10 mouse cellular contexts compared by ENCODE assay signal in genomic region chr5:74159906-74160305, GRCm38 (mm10). TPM values are rescaled to one million over a fixed set of nuclear protein-coding genes. Genes with fewer than 3 reads are reported as not detected.
A peak's percentile ranks its signal among the peaks of the same experiment; 100 is the strongest.
DNase-seq lines count a peak whose midpoint lies in the region; ATAC-seq lines count a peak whose summit lies in the region.
"Had no signal": no experiment of that assay in that cellular context is flagged by ENCODE, and none has a peak within 500 bp of the region (broad histone marks: within the 10 kb centered on the region; RNA-seq: fewer than 3 reads in every experiment).

No protein-coding gene starts in this region.

- no peaks in the 10 kb centered on the region for H3K27me3 ChIP-seq in embryonic facial prominence, embryonic 10.5 days (replicated peaks; ENCODE audit: low read depth, poor library complexity, severe bottlenecking)
- no peaks in the 10 kb centered on the region for H3K27me3 ChIP-seq in forebrain, embryonic 10.5 days (ENCODE audit: poor library complexity, severe bottlenecking)
- H3K27me3 ChIP-seq in midbrain, embryonic 11.5 days (ENCODE audit: control insufficient read depth, insufficient read depth, low read length): no peaks in the 10 kb centered on the region; the same call in 1 of the 2 replicates

- H3K4me3 ChIP-seq in embryonic facial prominence, embryonic 10.5 days: peak overlapping the region; percentile 8; the same call in 1 of the 2 replicates
- H3K4me3 ChIP-seq in forebrain, embryonic 10.5 days: no peak overlapping the region
- no peak overlapping the region for H3K4me3 ChIP-seq in midbrain, embryonic 11.5 days (ENCODE audit: low read depth, low read length)

- peak; percentile 15 for DNase-seq in kidney, postnatal 14 days
- DNase-seq in kidney, postnatal 36 days: no peak
- DNase-seq in NIH3T3 (ENCODE audit: low read depth): peak; percentile 28
- peak; percentile 61 for DNase-seq in embryonic facial prominence, embryonic 10.5 days (ENCODE audit: low spot score)
- peak; percentile 11 for DNase-seq in lung, postnatal 10 days
- no peak for DNase-seq in forebrain, embryonic 10.5 days (ENCODE audit: extremely low spot score, low spot score)
- DNase-seq in midbrain, embryonic 11.5 days (ENCODE audit: low spot score, missing footprints): no peak
- DNase-seq in neural tube, embryonic 10.5 days (ENCODE audit: extremely low spot score, low spot score): no peak
- DNase-seq: cerebellum, adult 2 months had no signal

- H3K4me2 ChIP-seq in midbrain, embryonic 11.5 days: no peak overlapping the region

- H3K4me1 ChIP-seq in embryonic facial prominence, embryonic 10.5 days: peaks cover 82% of the 10 kb centered on the region
- H3K4me1 ChIP-seq in forebrain, embryonic 10.5 days: peaks cover 44% of the 10 kb centered on the region
- H3K4me1 ChIP-seq in midbrain, embryonic 11.5 days (ENCODE audit: control insufficient read depth, insufficient read depth, low read length): peaks cover 12% of the 10 kb centered on the region

- WGBS in embryonic facial prominence, embryonic 10.5 days: 26% methylated on average over 7 of the region's 7 CpGs
- 66% methylated on average over 7 of the region's 7 CpGs for WGBS in forebrain, embryonic 10.5 days
- 74% methylated on average over 7 of the region's 7 CpGs for WGBS in midbrain, embryonic 11.5 days

- peak overlapping the region; percentile 89 for H3K27ac ChIP-seq in embryonic facial prominence, embryonic 10.5 days (replicated peaks)
- no peak overlapping the region for H3K27ac ChIP-seq in forebrain, embryonic 10.5 days
- H3K27ac ChIP-seq in midbrain, embryonic 11.5 days (ENCODE audit: low read depth, low read length): no peak overlapping the region

- no peak overlapping the region for H3K9ac ChIP-seq in midbrain, embryonic 11.5 days (ENCODE audit: low read length)

- no peak for ATAC-seq in midbrain, embryonic 11.5 days (ENCODE audit: low FRiP score)
- ATAC-seq: hindbrain, embryonic 16.5 days had no signal

- H3K36me3 ChIP-seq in embryonic facial prominence, embryonic 10.5 days (replicated peaks): no peaks in the 10 kb centered on the region
- no peaks in the 10 kb centered on the region for H3K36me3 ChIP-seq in forebrain, embryonic 10.5 days (replicated peaks)
- no peaks in the 10 kb centered on the region for H3K36me3 ChIP-seq in midbrain, embryonic 11.5 days (ENCODE audit: control insufficient read depth, insufficient read depth, low read length)

- H3K9me3 ChIP-seq in embryonic facial prominence, embryonic 10.5 days: no peaks in the 10 kb centered on the region
- H3K9me3 ChIP-seq in forebrain, embryonic 10.5 days: 0 out of 2 replicates have a peak, but pooled peaks cover 4% of the 10 kb centered on the region
- no peaks in the 10 kb centered on the region for H3K9me3 ChIP-seq in midbrain, embryonic 11.5 days (ENCODE audit: control insufficient read depth, low read length)

RNA-seq across cellular contexts. Expression of gene Rasl11b, which starts 35.2 kb away (rescaled TPM):
- 46.3 and 58.0 TPM in 2 replicates for polyA plus RNA-seq in embryonic facial prominence, embryonic 10.5 days (2016; fragmentation: Nextera tagmentation; extraction: Ambion mirVana)
- 27.5 and 29.2 TPM in 2 replicates for polyA plus RNA-seq in forebrain, embryonic 10.5 days (2016; fragmentation: Nextera tagmentation; extraction: Ambion mirVana)
- 27.0 and 29.0 TPM in 2 replicates for polyA plus RNA-seq in midbrain, embryonic 11.5 days (2014; fragmentation: Nextera tagmentation; extraction: Ambion mirVana)

Comparison
In these comparisons a context has a peak if more than half of its experiments do, and no peak if none do; other contexts are left out.
1. DNase-seq: peak in kidney, postnatal 14 days (single experiment), NIH3T3 (single experiment), embryonic facial prominence, embryonic 10.5 days (single experiment) and lung, postnatal 10 days (single experiment); none in kidney, postnatal 36 days (0 of 2), forebrain, embryonic 10.5 days (single experiment), midbrain, embryonic 11.5 days (single experiment) and neural tube, embryonic 10.5 days (single experiment).